18 mouse cellular contexts compared by ENCODE assay signal in the genomic region with DNA sequence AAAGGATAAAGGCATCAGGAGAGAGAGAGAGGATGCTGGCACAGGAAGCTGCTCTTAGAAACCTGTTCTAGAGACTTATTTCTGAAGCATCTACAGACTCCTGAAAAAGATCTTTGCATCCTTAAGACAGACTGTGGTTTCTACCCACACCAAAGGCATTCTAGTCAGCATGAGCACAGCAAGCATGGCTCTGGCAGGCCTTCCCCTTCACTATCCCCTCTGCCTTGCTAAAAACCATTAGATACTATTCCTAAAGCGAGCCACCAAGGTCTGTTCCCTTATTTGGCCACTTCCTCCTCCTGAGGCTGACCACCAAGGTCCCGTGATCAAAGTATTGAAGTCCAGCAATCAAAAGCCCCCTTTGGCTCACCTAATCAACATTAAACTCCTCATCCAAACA. TPM values are rescaled to one million over a fixed set of nuclear protein-coding genes. Genes with fewer than 3 reads are reported as not detected.
A peak's percentile ranks its signal among the peaks of the same experiment; 100 is the strongest.
DNase-seq lines count a peak whose midpoint lies in the region; ATAC-seq and TF ChIP-seq lines count a peak whose summit lies in the region.
"Had no signal": no experiment of that assay in that cellular context is flagged by ENCODE, and none has a peak within 500 bp of the region (broad histone marks: within the 10 kb centered on the region; RNA-seq: fewer than 3 reads in every experiment).

No protein-coding gene starts in this region.

- no peaks in the 10 kb centered on the region for H3K4me1 ChIP-seq in midbrain, embryonic 11.5 days (ENCODE audit: control insufficient read depth, insufficient read depth, low read length)
- H3K4me1 ChIP-seq in midbrain, embryonic 15.5 days = no peaks in the 10 kb centered on the region
- H3K4me1 ChIP-seq in bone marrow macrophage, adult 2 months (ENCODE audit: control insufficient read depth, insufficient read depth, low read length) = peaks cover 15% of the 10 kb centered on the region
- H3K4me1 ChIP-seq: embryonic facial prominence, embryonic 12.5 days; forebrain, embryonic 13.5 days; forebrain, embryonic 15.5 days had no signal

- no peak overlapping the region for H3K4me2 ChIP-seq in midbrain, embryonic 11.5 days
- no peak overlapping the region for H3K4me2 ChIP-seq in midbrain, embryonic 15.5 days
- H3K4me2 ChIP-seq: embryonic facial prominence, embryonic 12.5 days; forebrain, embryonic 13.5 days; forebrain, embryonic 15.5 days had no signal

- TF ChIP-seq CTCF in bone marrow macrophage, adult 2 months (IDR thresholded peaks at IDR 0.05; ENCODE audit: low read depth, low read length) = no peak

- no peaks in the 10 kb centered on the region for H3K9me3 ChIP-seq in midbrain, embryonic 11.5 days (ENCODE audit: control insufficient read depth, low read length)
- no peaks in the 10 kb centered on the region for H3K9me3 ChIP-seq in midbrain, embryonic 15.5 days
- H3K9me3 ChIP-seq: embryonic facial prominence, embryonic 10.5 days; embryonic facial prominence, embryonic 12.5 days; forebrain, embryonic 13.5 days; forebrain, embryonic 15.5 days had no signal

- H3K4me3 ChIP-seq in midbrain, embryonic 11.5 days (ENCODE audit: low read depth, low read length) = no peak overlapping the region
- no peak overlapping the region for H3K4me3 ChIP-seq in midbrain, embryonic 15.5 days
- no peak overlapping the region for H3K4me3 ChIP-seq in bone marrow macrophage, adult 2 months (ENCODE audit: insufficient read depth, low read length)
- H3K4me3 ChIP-seq: embryonic facial prominence, embryonic 10.5 days; embryonic facial prominence, embryonic 12.5 days; forebrain, embryonic 13.5 days; forebrain, embryonic 15.5 days had no signal

- H3K9ac ChIP-seq in midbrain, embryonic 11.5 days (ENCODE audit: low read length) = no peak overlapping the region
- no peak overlapping the region for H3K9ac ChIP-seq in midbrain, embryonic 15.5 days
- H3K9ac ChIP-seq: embryonic facial prominence, embryonic 12.5 days; forebrain, embryonic 13.5 days; forebrain, embryonic 15.5 days had no signal

- WGBS in midbrain, embryonic 11.5 days = 87% methylated on average over 2 of the region's 2 CpGs
- 87% methylated on average over 2 of the region's 2 CpGs for WGBS in midbrain, embryonic 15.5 days

- no peaks in the 10 kb centered on the region for H3K27me3 ChIP-seq in midbrain, embryonic 11.5 days (ENCODE audit: control insufficient read depth, insufficient read depth, low read length)
- no peaks in the 10 kb centered on the region for H3K27me3 ChIP-seq in midbrain, embryonic 15.5 days (replicated peaks)
- H3K27me3 ChIP-seq: embryonic facial prominence, embryonic 12.5 days; forebrain, embryonic 13.5 days; forebrain, embryonic 15.5 days had no signal

- no peak overlapping the region for H3K27ac ChIP-seq in midbrain, embryonic 11.5 days (ENCODE audit: low read depth, low read length)
- no peak overlapping the region for H3K27ac ChIP-seq in midbrain, embryonic 15.5 days
- peak overlapping the region; percentile 49 for H3K27ac ChIP-seq in bone marrow macrophage, adult 2 months (ENCODE audit: insufficient read depth, low read depth, low read length)
- H3K27ac ChIP-seq: embryonic facial prominence, embryonic 10.5 days; embryonic facial prominence, embryonic 12.5 days; forebrain, embryonic 13.5 days; forebrain, embryonic 15.5 days had no signal

- intact Hi-C loops in left cerebral cortex, postnatal 25 days (cut with DNase I) = no loop called here

- DNase-seq in midbrain, embryonic 11.5 days (ENCODE audit: low spot score, missing footprints) = peak; percentile 39
- no peak for DNase-seq in left cerebral cortex, postnatal 25 days (ENCODE audit: low spot score in 2 of 2)
- DNase-seq in layer of hippocampus, adult 11-12 months (ENCODE audit: low spot score) = no peak
- DNase-seq: adrenal gland, adult 2 months; adrenal gland, postnatal 10 days; adrenal gland, postnatal 25 days; cerebellum, adult 11-12 months; cerebellum, adult 2 months; cerebellum, adult 9-10 months; cerebellum, postnatal 25 days had no signal

- no peaks in the 10 kb centered on the region for H3K36me3 ChIP-seq in midbrain, embryonic 11.5 days (ENCODE audit: control insufficient read depth, insufficient read depth, low read length)
- no peaks in the 10 kb centered on the region for H3K36me3 ChIP-seq in midbrain, embryonic 15.5 days (replicated peaks)
- H3K36me3 ChIP-seq: embryonic facial prominence, embryonic 10.5 days; embryonic facial prominence, embryonic 12.5 days; forebrain, embryonic 15.5 days had no signal

- ATAC-seq in midbrain, embryonic 11.5 days (ENCODE audit: low FRiP score) = no peak
- ATAC-seq in midbrain, embryonic 15.5 days (replicated peaks) = no peak
- peak; percentile 55 for ATAC-seq in granulocyte monocyte progenitor cell, adult 5-6 weeks (replicated peaks; ENCODE audit: poor library complexity, severe bottlenecking)
- ATAC-seq: forebrain, embryonic 13.5 days; forebrain, embryonic 15.5 days had no signal

- no peak for TF ChIP-seq POLR2A in bone marrow macrophage, adult 2 months (IDR thresholded peaks at IDR 0.05; ENCODE audit: borderline replicate concordance, low read depth, low read length)

RNA-seq across cellular contexts. Expression of a gene that starts 23.6 kb away (rescaled TPM):
- not detected in 2 replicates for polyA plus RNA-seq in midbrain, embryonic 11.5 days (2014; fragmentation: Nextera tagmentation; extraction: Ambion mirVana)
- 0.14 and 0.17 TPM in 2 replicates for polyA plus RNA-seq in midbrain, embryonic 15.5 days (2015; fragmentation: Nextera tagmentation; extraction: Ambion mirVana)
- polyA plus RNA-seq in bone marrow macrophage, adult 2 months (2012; ENCODE audit: insufficient read depth, insufficient read length, missing spikeins) = 0.24 and 0.25 TPM in 2 replicates
- not detected in 2 replicates for total RNA-seq in granulocyte monocyte progenitor cell, adult 5-6 weeks (2014; fragmentation: Nextera tagmentation)
- 0.31 TPM in 1 of 2 replicates, not detected in the other for total RNA-seq in granulocyte monocyte progenitor cell, adult 5-6 weeks (2017)
- under 1 TPM; 0.11 to 0.64 TPM for total RNA-seq in left cerebral cortex, postnatal 25 days (2021)
- total RNA-seq: adrenal gland, postnatal 25 days had no signal
- polyA plus RNA-seq: adrenal gland, adult 2 months; embryonic facial prominence, embryonic 10.5 days; forebrain, embryonic 11.5 days; forebrain, embryonic 15.5 days had no signal
